Mouse (Mus musculus) adrenal gland, adult 8-10 months (tissue): Measurements from ENCODE around the gene Gm47985. TPM values are rescaled to one million over a fixed set of nuclear protein-coding genes. Genes with fewer than 3 reads are reported as not detected.

Source experiments
- DNase-seq: peaks from one replicate; pipeline ENCODE4 v3.0.0; 2022
- total RNA-seq, 4 experiments: library from RNA; stranded (reverse); gene quantifications; 2 replicates each; pipeline ENCODE4 v1.2.4; 2022

Gene Gm47985
- total RNA-seq, 4 experiments from 2014 or later: not detected

- no peak for DNase-seq
These were observed 40.4 kb downstream of the Gm47985 start for GRCm38 (mm10) chr1:151222561-151223267.

GRCm38 (mm10) chr1:151223377-151223776, 41.0 kb downstream of the Gm47985 start:
- no peak for DNase-seq

GRCm38 (mm10) chr1:151224536-151224935, 42.2 kb downstream of the Gm47985 start:
- DNase-seq: no peak

- no peak for DNase-seq
These were observed 45.2 kb downstream of the Gm47985 start for GRCm38 (mm10) chr1:151227506-151227905.

- DNase-seq: no peak
These were observed 46.1 kb downstream of the Gm47985 start for GRCm38 (mm10) chr1:151228320-151228989.

GRCm38 (mm10) chr1:151232346-151232745, 50.0 kb downstream of the Gm47985 start:
- DNase-seq: no peak

GRCm38 (mm10) chr1:151233756-151234155, 51.4 kb downstream of the Gm47985 start:
- no peak for DNase-seq

Other genes starting within 250 kb of the Gm47985 start
- 1 to 10 TPM; 1.2 to 2.5 (median 1.8) TPM for gene Hmcn1, start 189.1 kb upstream of the Gm47985 start, total RNA-seq
- gene Gm8947, start 9.8 kb downstream of the Gm47985 start, total RNA-seq: not detected
- not detected for gene Gm47995, start 15.9 kb downstream of the Gm47985 start, total RNA-seq
- not detected for gene 3110040M04Rik, start 21.6 kb downstream of the Gm47985 start, total RNA-seq
- not detected for gene Gm47996, start 27.6 kb downstream of the Gm47985 start, total RNA-seq
- 100 to 1,000 TPM; 116 to 154 (median 139) TPM for gene Ivns1abp, start 161.9 kb downstream of the Gm47985 start, total RNA-seq
- 10 to 100 TPM; 14.2 to 39.0 (median 23.7) TPM for gene Swt1, start 245.9 kb downstream of the Gm47985 start, total RNA-seq
- gene Trmt1l, start 246.0 kb downstream of the Gm47985 start, total RNA-seq: 10 to 100 TPM; 28.0 to 37.7 (median 30.9) TPM